Mouse (Mus musculus): ENCODE results near the gene Dtnb. TPM values are rescaled to one million over a fixed set of nuclear protein-coding genes. Genes with fewer than 3 reads are reported as not detected.

Dtnb gene
- polyA plus RNA-seq, 1 experiment from 2014 or later: 41.6 TPM

GRCm38 (mm10) chr12:3574670-3575069, 2.5 kb downstream of the Dtnb start:
- no peak for ATAC-seq (ENCODE audit: low FRiP score)

GRCm38 (mm10) chr12:3579958-3580530, 7.9 kb downstream of the Dtnb start:
- no peak for ATAC-seq (ENCODE audit: low FRiP score)
- 93% methylated on average over 2 of the region's 2 CpGs for WGBS

More at GRCm38 (mm10) chr12:3574670-3575069, 2.5 kb downstream of the Dtnb start:
- no peaks in the 10 kb centered on the region for H3K9me3 ChIP-seq
- peaks cover 12% of the 10 kb centered on the region for H3K4me1 ChIP-seq
- H3K36me3 ChIP-seq (replicated peaks): no peaks in the 10 kb centered on the region
- H3K27ac ChIP-seq: no peak overlapping the region
- no peak overlapping the region for H3K4me3 ChIP-seq (replicated peaks)
- H3K4me2 ChIP-seq: no peak overlapping the region
- no peak overlapping the region for H3K9ac ChIP-seq
- 88% methylated on average over 4 of the region's 4 CpGs for WGBS
- no peaks in the 10 kb centered on the region for H3K27me3 ChIP-seq

GRCm38 (mm10) chr12:3582604-3583003, 10.4 kb downstream of the Dtnb start:
- no peaks in the 10 kb centered on the region for H3K36me3 ChIP-seq (replicated peaks)
- H3K27me3 ChIP-seq: no peaks in the 10 kb centered on the region
- no peak overlapping the region for H3K9ac ChIP-seq
- H3K4me3 ChIP-seq (replicated peaks): no peak overlapping the region
- H3K9me3 ChIP-seq: no peaks in the 10 kb centered on the region
- no peaks in the 10 kb centered on the region for H3K4me1 ChIP-seq
- ATAC-seq (ENCODE audit: low FRiP score): no peak
- H3K4me2 ChIP-seq: no peak overlapping the region
- H3K27ac ChIP-seq: no peak overlapping the region
- WGBS: 96% methylated on average over 4 of the region's 4 CpGs

More at GRCm38 (mm10) chr12:3579958-3580530, 7.9 kb downstream of the Dtnb start:
- Histone ChIP-seq H3K9me3 (no peaks in the 10 kb centered on the region), H3K4me2 (no peak overlapping the region), H3K36me3 (replicated peaks) (no peaks in the 10 kb centered on the region), H3K4me3 (replicated peaks) (no peak overlapping the region), H3K9ac (no peak overlapping the region), H3K4me1 (no peaks in the 10 kb centered on the region), H3K27ac (no peak overlapping the region), H3K27me3 (no peaks in the 10 kb centered on the region)

- H3K27me3 ChIP-seq: no peaks in the 10 kb centered on the region
- no peaks in the 10 kb centered on the region for H3K9me3 ChIP-seq
- no peaks in the 10 kb centered on the region for H3K4me1 ChIP-seq
- no peak overlapping the region for H3K4me2 ChIP-seq
- ATAC-seq (ENCODE audit: low FRiP score): no peak
- peaks cover 9% of the 10 kb centered on the region for H3K36me3 ChIP-seq (replicated peaks)
- H3K9ac ChIP-seq: no peak overlapping the region
- 79% methylated on average over 4 of the region's 4 CpGs for WGBS
- H3K4me3 ChIP-seq (replicated peaks): no peak overlapping the region
- H3K27ac ChIP-seq: no peak overlapping the region
Measured at GRCm38 (mm10) chr12:3585525-3585924, 13.3 kb downstream of the Dtnb start.

- H3K9me3 ChIP-seq: no peaks in the 10 kb centered on the region
- H3K9ac ChIP-seq: no peak overlapping the region
- no peak for ATAC-seq (ENCODE audit: low FRiP score)
- H3K36me3 ChIP-seq (replicated peaks): peaks cover 13% of the 10 kb centered on the region
- no peak overlapping the region for H3K27ac ChIP-seq
- H3K27me3 ChIP-seq: no peaks in the 10 kb centered on the region
- no peak overlapping the region for H3K4me3 ChIP-seq (replicated peaks)
- no peaks in the 10 kb centered on the region for H3K4me1 ChIP-seq
- 95% methylated on average over 1 of the region's 1 CpGs for WGBS
- no peak overlapping the region for H3K4me2 ChIP-seq
Measured at GRCm38 (mm10) chr12:3587010-3587409, 14.8 kb downstream of the Dtnb start.

GRCm38 (mm10) chr12:3590039-3590438, 17.9 kb downstream of the Dtnb start:
- H3K4me3 ChIP-seq (replicated peaks): no peak overlapping the region
- ATAC-seq (ENCODE audit: low FRiP score): no peak
- no peak overlapping the region for H3K9ac ChIP-seq
- WGBS: 96% methylated on average over 9 of the region's 9 CpGs
- H3K4me1 ChIP-seq: no peaks in the 10 kb centered on the region
- no peak overlapping the region for H3K27ac ChIP-seq
- no peaks in the 10 kb centered on the region for H3K9me3 ChIP-seq
- no peak overlapping the region for H3K4me2 ChIP-seq
- peaks cover 13% of the 10 kb centered on the region for H3K36me3 ChIP-seq (replicated peaks)
- no peaks in the 10 kb centered on the region for H3K27me3 ChIP-seq

- H3K27ac ChIP-seq: no peak overlapping the region
- H3K27me3 ChIP-seq: no peaks in the 10 kb centered on the region
- H3K4me1 ChIP-seq: no peaks in the 10 kb centered on the region
- H3K9ac ChIP-seq: no peak overlapping the region
- WGBS: 81% methylated on average over 10 of the region's 10 CpGs
- no peaks in the 10 kb centered on the region for H3K9me3 ChIP-seq
- peaks cover 13% of the 10 kb centered on the region for H3K36me3 ChIP-seq (replicated peaks)
- H3K4me2 ChIP-seq: no peak overlapping the region
- no peak for ATAC-seq (ENCODE audit: low FRiP score)
- H3K4me3 ChIP-seq (replicated peaks): no peak overlapping the region
Measured at GRCm38 (mm10) chr12:3591595-3591994, 19.4 kb downstream of the Dtnb start.

GRCm38 (mm10) chr12:3602786-3603185, 30.6 kb downstream of the Dtnb start:
- Histone ChIP-seq H3K27me3 (no peaks in the 10 kb centered on the region), H3K9me3 (no peaks in the 10 kb centered on the region), H3K36me3 (replicated peaks) (no peaks in the 10 kb centered on the region; the same call in 1 of the 2 replicates), H3K4me2 (no peak overlapping the region), H3K4me3 (replicated peaks) (no peak overlapping the region), H3K27ac (no peak overlapping the region), H3K9ac (no peak overlapping the region), H3K4me1 (no peaks in the 10 kb centered on the region)
- 93% methylated on average over 4 of the region's 4 CpGs for WGBS
- ATAC-seq (ENCODE audit: low FRiP score): no peak

- Histone ChIP-seq H3K4me1 (no peaks in the 10 kb centered on the region), H3K9ac (no peak overlapping the region), H3K4me3 (replicated peaks) (no peak overlapping the region), H3K36me3 (replicated peaks) (no peaks in the 10 kb centered on the region), H3K27me3 (no peaks in the 10 kb centered on the region), H3K4me2 (no peak overlapping the region), H3K9me3 (no peaks in the 10 kb centered on the region), H3K27ac (no peak overlapping the region)
- no peak for ATAC-seq (ENCODE audit: low FRiP score)
- 79% methylated on average over 7 of the region's 7 CpGs for WGBS
Measured at GRCm38 (mm10) chr12:3606202-3606601, 34.0 kb downstream of the Dtnb start.

- no peaks in the 10 kb centered on the region for H3K4me1 ChIP-seq
- no peaks in the 10 kb centered on the region for H3K36me3 ChIP-seq (replicated peaks)
- H3K27ac ChIP-seq: no peak overlapping the region
Measured at GRCm38 (mm10) chr12:3609747-3610146, 37.6 kb downstream of the Dtnb start.

GRCm38 (mm10) chr12:3611871-3612270, 39.7 kb downstream of the Dtnb start:
- H3K9ac ChIP-seq: no peak overlapping the region
- WGBS: 87% methylated on average over 7 of the region's 7 CpGs

More at GRCm38 (mm10) chr12:3609747-3610146, 37.6 kb downstream of the Dtnb start:
- Histone ChIP-seq H3K9me3 (no peaks in the 10 kb centered on the region), H3K4me3 (replicated peaks) (no peak overlapping the region), H3K9ac (no peak overlapping the region), H3K4me2 (no peak overlapping the region), H3K27me3 (no peaks in the 10 kb centered on the region)
- ATAC-seq (ENCODE audit: low FRiP score): no peak

GRCm38 (mm10) chr12:3615041-3615440, 42.9 kb downstream of the Dtnb start:
- Histone ChIP-seq H3K27ac (no peak overlapping the region), H3K9me3 (no peaks in the 10 kb centered on the region), H3K27me3 (no peaks in the 10 kb centered on the region), H3K4me3 (replicated peaks) (no peak overlapping the region), H3K4me1 (no peaks in the 10 kb centered on the region), H3K36me3 (replicated peaks) (no peaks in the 10 kb centered on the region), H3K4me2 (no peak overlapping the region), H3K9ac (no peak overlapping the region)
- WGBS: 96% methylated on average over 8 of the region's 8 CpGs
- ATAC-seq (ENCODE audit: low FRiP score): no peak

More at GRCm38 (mm10) chr12:3611871-3612270, 39.7 kb downstream of the Dtnb start:
- no peaks in the 10 kb centered on the region for H3K36me3 ChIP-seq (replicated peaks)
- no peak overlapping the region for H3K4me2 ChIP-seq
- ATAC-seq (ENCODE audit: low FRiP score): no peak
- no peak overlapping the region for H3K27ac ChIP-seq
- H3K9me3 ChIP-seq: no peaks in the 10 kb centered on the region
- H3K27me3 ChIP-seq: no peaks in the 10 kb centered on the region
- no peaks in the 10 kb centered on the region for H3K4me1 ChIP-seq
- no peak overlapping the region for H3K4me3 ChIP-seq (replicated peaks)

- ATAC-seq (ENCODE audit: low FRiP score): no peak
- no peaks in the 10 kb centered on the region for H3K9me3 ChIP-seq
- H3K4me3 ChIP-seq (replicated peaks): no peak overlapping the region
- no peak overlapping the region for H3K4me2 ChIP-seq
- no peak overlapping the region for H3K27ac ChIP-seq
- no peaks in the 10 kb centered on the region for H3K4me1 ChIP-seq
- WGBS: 87% methylated on average over 7 of the region's 7 CpGs
- H3K27me3 ChIP-seq: no peaks in the 10 kb centered on the region
- no peak overlapping the region for H3K9ac ChIP-seq
- H3K36me3 ChIP-seq (replicated peaks): no peaks in the 10 kb centered on the region
Measured at GRCm38 (mm10) chr12:3618144-3619020, 46.2 kb downstream of the Dtnb start.

Measured in forebrain, embryonic 12.5 days (tissue).